Mouse (Mus musculus): ENCODE data around the gene Usp54. TPM values are rescaled to one million over a fixed set of nuclear protein-coding genes. Genes with fewer than 3 reads are reported as not detected.

The Usp54 gene
- polyA plus RNA-seq, 1 experiment from 2014 or later = 7.7 TPM

DNA sequence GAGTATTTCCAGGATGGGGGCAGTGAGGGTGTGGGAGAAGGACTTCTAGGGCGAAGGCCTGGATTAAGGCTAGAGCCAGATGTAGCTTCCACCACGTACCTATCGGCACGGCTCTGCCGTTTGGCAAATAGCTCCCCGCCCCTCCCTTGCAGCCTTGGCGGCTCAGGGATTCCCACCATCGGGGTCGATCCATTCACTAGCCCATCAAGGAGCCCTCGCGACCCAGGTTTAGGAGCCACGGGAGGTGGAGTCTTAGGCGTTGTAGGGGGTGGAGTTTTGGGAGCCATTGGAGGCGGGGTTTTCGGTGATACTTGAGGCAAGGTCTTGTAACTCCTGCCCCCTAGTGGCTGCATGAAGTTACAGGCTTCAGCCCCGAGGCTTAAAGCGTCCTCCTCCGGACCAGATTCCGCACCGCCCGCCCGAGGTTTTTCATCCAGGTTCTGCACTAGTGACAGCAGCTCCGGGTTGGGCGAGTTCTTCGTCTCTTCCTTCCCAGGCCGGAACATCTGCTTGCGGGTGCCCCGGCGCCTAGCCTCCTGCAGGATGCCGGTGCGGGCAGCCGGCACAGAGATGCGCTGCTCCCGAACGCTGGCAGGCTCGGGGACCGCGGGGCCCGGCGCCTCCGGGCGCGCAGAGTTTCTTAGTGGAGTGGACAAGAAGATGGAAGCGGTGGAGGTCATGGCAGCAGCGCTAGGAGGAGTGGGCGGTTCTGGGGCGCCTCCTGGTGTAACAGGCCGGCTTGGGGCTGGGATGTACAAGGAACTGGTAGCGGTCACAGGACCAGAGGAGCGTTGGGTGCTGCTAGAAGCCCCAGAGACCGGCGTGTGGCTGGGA is 20.2 kb upstream of the Usp54 start:
- peak; percentile 99 for DNase-seq (ENCODE audit: low spot score)
- no peaks in the 10 kb centered on the region; the same call in 1 of the 2 replicates for H3K27me3 ChIP-seq (replicated peaks; ENCODE audit: control insufficient read depth, insufficient read depth, low read length)
- peak; percentile 80 for ATAC-seq (ENCODE audit: low read depth)
- H3K4me1 ChIP-seq (ENCODE audit: control insufficient read depth, insufficient read depth, low read length) = 0 out of 2 replicates have a peak, but pooled peaks cover 5% of the 10 kb centered on the region
- H3K9ac ChIP-seq (ENCODE audit: low read depth, low read length) = peak overlapping the region; percentile 77
- peak overlapping the region; percentile 69 for H3K4me3 ChIP-seq (ENCODE audit: low read depth, low read length)
- 2% methylated on average over 39 of the region's 52 CpGs for WGBS
- no peaks in the 10 kb centered on the region for H3K9me3 ChIP-seq (ENCODE audit: control insufficient read depth, low read length)
- H3K27ac ChIP-seq (replicated peaks; ENCODE audit: low read depth, low read length) = peak overlapping the region; percentile 92
- H3K4me2 ChIP-seq (ENCODE audit: low read depth, low read length) = peak overlapping the region; percentile 91
- H3K36me3 ChIP-seq (ENCODE audit: control insufficient read depth, insufficient read depth, low read length) = no peaks in the 10 kb centered on the region

DNA sequence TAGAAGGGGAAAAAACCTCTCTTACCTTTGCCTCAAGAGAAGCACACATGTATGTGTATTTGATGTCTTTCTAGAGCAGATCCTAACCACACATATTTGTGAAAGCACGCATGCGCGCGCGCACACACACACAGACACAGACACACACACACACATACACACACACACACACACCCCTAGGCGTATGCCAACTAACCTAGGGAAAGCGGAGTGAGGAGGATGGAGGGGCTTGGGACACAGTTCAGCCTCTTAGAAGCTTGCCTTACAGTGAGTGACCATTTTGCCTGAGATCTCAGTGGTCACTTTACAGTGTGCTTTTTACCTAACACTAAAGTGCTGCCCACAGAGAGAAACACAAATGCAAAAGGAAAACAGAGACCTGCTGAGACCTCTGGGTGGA is 18.8 kb upstream of the Usp54 start:
- Histone ChIP-seq H3K4me3 (ENCODE audit: low read depth, low read length) (no peak overlapping the region), H3K4me2 (ENCODE audit: low read depth, low read length) (no peak overlapping the region), H3K4me1 (ENCODE audit: control insufficient read depth, insufficient read depth, low read length) (0 out of 2 replicates have a peak, but pooled peaks cover 5% of the 10 kb centered on the region), H3K9ac (ENCODE audit: low read depth, low read length) (no peak overlapping the region), H3K9me3 (ENCODE audit: control insufficient read depth, low read length) (no peaks in the 10 kb centered on the region), H3K27me3 (replicated peaks; ENCODE audit: control insufficient read depth, insufficient read depth, low read length) (no peaks in the 10 kb centered on the region; the same call in 1 of the 2 replicates), H3K27ac (replicated peaks; ENCODE audit: low read depth, low read length) (no peak overlapping the region), H3K36me3 (ENCODE audit: control insufficient read depth, insufficient read depth, low read length) (no peaks in the 10 kb centered on the region)
- WGBS = 94% methylated on average over 7 of the region's 7 CpGs
- DNase-seq (ENCODE audit: low spot score) = no peak
- no peak for ATAC-seq (ENCODE audit: low read depth)

DNA sequence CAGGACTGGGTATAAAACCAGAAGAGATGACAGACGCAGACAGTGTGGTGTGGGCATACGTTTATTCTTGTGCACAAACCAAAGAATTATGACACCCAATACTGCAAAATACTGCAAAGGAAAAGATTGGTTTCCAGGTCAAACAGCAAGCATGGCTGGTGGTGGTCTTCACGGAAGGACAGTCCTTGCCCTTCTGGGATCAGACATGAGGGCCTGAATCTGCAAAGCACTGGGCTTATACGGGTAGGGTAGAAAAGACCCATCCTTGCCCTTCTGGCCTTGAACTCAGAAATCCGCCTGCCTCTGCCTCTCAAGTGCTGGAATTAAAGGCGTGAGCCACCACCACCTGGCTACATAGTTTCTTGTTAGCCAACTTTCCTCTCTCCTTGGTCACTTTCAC is 18.0 kb upstream of the Usp54 start:
- DNase-seq (ENCODE audit: low spot score) (no peak), ATAC-seq (ENCODE audit: low read depth) (no peak)
- no peak overlapping the region for H3K27ac ChIP-seq (replicated peaks; ENCODE audit: low read depth, low read length)
- H3K27me3 ChIP-seq (replicated peaks; ENCODE audit: control insufficient read depth, insufficient read depth, low read length) = no peaks in the 10 kb centered on the region; the same call in 1 of the 2 replicates
- H3K4me2 ChIP-seq (ENCODE audit: low read depth, low read length) = no peak overlapping the region
- 88% methylated on average over 6 of the region's 6 CpGs for whole genome bisulfite sequencing
- 0 out of 2 replicates have a peak, but pooled peaks cover 5% of the 10 kb centered on the region for H3K4me1 ChIP-seq (ENCODE audit: control insufficient read depth, insufficient read depth, low read length)
- no peaks in the 10 kb centered on the region for H3K36me3 ChIP-seq (ENCODE audit: control insufficient read depth, insufficient read depth, low read length)
- H3K9me3 ChIP-seq (ENCODE audit: control insufficient read depth, low read length) = no peaks in the 10 kb centered on the region
- H3K4me3 ChIP-seq (ENCODE audit: low read depth, low read length) = no peak overlapping the region
- H3K9ac ChIP-seq (ENCODE audit: low read depth, low read length) = no peak overlapping the region

DNA sequence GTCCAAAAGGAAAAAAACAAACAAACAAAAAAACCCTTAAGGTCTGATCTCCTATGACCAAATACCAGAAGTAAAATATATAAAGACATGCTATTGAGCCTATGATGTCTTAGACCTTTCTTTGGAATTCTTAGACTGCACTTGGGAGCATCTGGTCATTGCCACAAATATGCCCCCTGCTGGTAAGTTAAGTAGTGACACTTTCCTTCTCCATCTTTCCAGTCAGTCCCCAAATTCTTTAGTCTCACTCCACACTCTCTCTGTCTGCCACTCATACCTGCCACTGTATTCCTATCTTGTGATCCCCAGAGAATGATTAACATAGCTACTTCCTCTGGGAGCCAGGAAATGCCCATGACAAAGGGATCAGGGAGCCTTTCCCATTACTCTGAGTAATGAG is 17.5 kb upstream of the Usp54 start:
- ATAC-seq (ENCODE audit: low read depth) (no peak), DNase-seq (ENCODE audit: low spot score) (peak; percentile 65)
- no peaks in the 10 kb centered on the region for H3K36me3 ChIP-seq (ENCODE audit: control insufficient read depth, insufficient read depth, low read length)
- H3K27me3 ChIP-seq (replicated peaks; ENCODE audit: control insufficient read depth, insufficient read depth, low read length) = no peaks in the 10 kb centered on the region; the same call in 1 of the 2 replicates
- H3K9ac ChIP-seq (ENCODE audit: low read depth, low read length) = no peak overlapping the region
- no peak overlapping the region for H3K4me3 ChIP-seq (ENCODE audit: low read depth, low read length)
- no peak overlapping the region for H3K27ac ChIP-seq (replicated peaks; ENCODE audit: low read depth, low read length)
- H3K9me3 ChIP-seq (ENCODE audit: control insufficient read depth, low read length) = no peaks in the 10 kb centered on the region
- 0 out of 2 replicates have a peak, but pooled peaks cover 5% of the 10 kb centered on the region for H3K4me1 ChIP-seq (ENCODE audit: control insufficient read depth, insufficient read depth, low read length)
- no peak overlapping the region for H3K4me2 ChIP-seq (ENCODE audit: low read depth, low read length)

DNA sequence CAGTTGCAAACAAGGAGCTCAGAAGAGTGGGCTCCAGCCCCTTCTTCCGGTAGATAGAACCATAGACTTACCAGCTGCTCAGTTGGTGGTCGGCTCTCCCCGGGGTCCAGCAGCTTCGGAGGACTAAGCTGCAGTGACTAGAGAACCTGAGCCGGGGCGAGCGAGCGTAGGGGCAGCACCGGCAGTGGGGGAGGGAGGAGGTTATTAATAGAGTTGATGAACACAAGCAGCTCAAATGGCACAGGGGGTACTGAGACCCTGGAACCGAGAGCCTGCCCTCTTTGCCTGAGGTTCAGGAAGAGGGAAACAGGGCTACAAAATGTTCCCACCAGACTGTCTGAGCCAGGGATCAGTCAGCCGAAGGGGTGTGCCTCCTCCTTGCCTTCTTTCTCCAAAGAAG is 15.5 kb upstream of the Usp54 start, which contains the start of gene Myoz1:
Gene Myoz1, minus strand, starts transcription at position 180 of the 400 bp plus-strand sequence.
- no peak within 1 kb of the TSS for H3K9ac ChIP-seq (ENCODE audit: low read depth, low read length)
- ATAC-seq (ENCODE audit: low read depth) (no peak), DNase-seq (ENCODE audit: low spot score) (no peak)
- no peaks in the 10 kb centered on the region for H3K9me3 ChIP-seq (ENCODE audit: control insufficient read depth, low read length)
- no peak within 1 kb of the TSS for H3K4me3 ChIP-seq (ENCODE audit: low read depth, low read length)
- WGBS = 31% methylated on average over 11 of the region's 11 CpGs
- H3K4me1 ChIP-seq (ENCODE audit: control insufficient read depth, insufficient read depth, low read length) = no peaks in the 10 kb centered on the region
- H3K27ac ChIP-seq (replicated peaks; ENCODE audit: low read depth, low read length) = no peak within 1 kb of the TSS
- no peaks in the 10 kb centered on the region for H3K36me3 ChIP-seq (ENCODE audit: control insufficient read depth, insufficient read depth, low read length)
- H3K4me2 ChIP-seq (ENCODE audit: low read depth, low read length) = no peak within 1 kb of the TSS
- H3K27me3 ChIP-seq (replicated peaks; ENCODE audit: control insufficient read depth, insufficient read depth, low read length) = no peaks in the 10 kb centered on the region

DNA sequence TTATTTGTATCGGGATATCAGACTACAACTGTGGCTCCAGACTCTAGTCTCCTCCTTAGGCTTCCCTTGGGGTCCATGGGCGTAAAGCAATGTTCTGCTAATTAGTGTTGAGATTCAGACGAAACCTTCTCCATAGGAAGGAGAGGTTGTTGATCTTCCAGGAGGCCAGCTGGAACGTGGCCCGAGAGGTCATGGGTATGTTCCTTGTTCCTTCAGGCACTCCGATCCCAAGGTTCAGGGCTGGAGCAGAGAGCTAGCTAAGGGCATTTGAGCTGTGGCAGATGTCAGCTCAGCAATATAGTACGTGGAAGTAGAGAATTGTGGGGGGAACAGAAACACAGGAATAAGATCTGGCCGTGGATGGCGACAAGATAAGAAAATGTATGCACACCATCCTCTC is 14.9 kb upstream of the Usp54 start:
- Histone ChIP-seq H3K4me3 (ENCODE audit: low read depth, low read length) (no peak overlapping the region), H3K4me2 (ENCODE audit: low read depth, low read length) (no peak overlapping the region), H3K27ac (replicated peaks; ENCODE audit: low read depth, low read length) (no peak overlapping the region), H3K9me3 (ENCODE audit: control insufficient read depth, low read length) (no peaks in the 10 kb centered on the region), H3K36me3 (ENCODE audit: control insufficient read depth, insufficient read depth, low read length) (no peaks in the 10 kb centered on the region), H3K9ac (ENCODE audit: low read depth, low read length) (no peak overlapping the region), H3K27me3 (replicated peaks; ENCODE audit: control insufficient read depth, insufficient read depth, low read length) (no peaks in the 10 kb centered on the region), H3K4me1 (ENCODE audit: control insufficient read depth, insufficient read depth, low read length) (no peaks in the 10 kb centered on the region)
- DNase-seq (ENCODE audit: low spot score) (no peak), ATAC-seq (ENCODE audit: low read depth) (no peak)
- WGBS = 62% methylated on average over 9 of the region's 9 CpGs

DNA sequence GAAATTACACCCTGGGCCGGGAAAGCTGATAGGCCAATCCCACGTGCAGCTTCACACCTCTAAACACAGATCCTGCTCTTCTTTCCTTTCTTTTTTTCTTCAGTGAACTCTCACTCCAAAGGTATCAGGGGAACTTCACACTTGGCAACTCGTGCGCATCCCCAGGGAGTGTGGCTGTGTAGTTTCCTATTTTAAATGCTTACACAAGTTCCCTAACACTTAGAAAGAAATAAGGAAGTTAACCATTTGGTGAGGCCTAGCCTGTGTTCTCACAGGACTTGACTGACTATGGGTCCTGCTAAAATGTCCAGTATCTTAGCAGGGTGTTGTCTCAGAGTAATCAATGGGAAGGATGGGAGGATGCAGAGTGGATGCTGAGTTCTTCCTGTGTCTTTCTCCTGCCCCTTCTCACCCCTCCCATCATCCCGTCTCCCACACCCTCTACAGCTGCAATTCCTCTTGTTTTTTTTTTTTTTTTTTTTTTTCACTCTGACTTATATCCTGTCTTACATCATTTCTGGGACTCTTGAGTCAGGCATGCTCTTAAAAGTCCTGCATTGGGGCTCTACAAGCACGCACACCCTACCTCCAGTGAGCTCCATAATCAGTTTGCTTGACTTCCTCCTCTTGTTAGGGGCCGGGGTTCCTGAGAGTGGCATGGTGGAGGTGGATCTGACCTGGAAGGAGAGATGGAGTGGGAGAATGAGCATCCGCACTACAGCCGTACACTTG is 14.0 kb upstream of the Usp54 start:
- Histone ChIP-seq H3K4me1 (ENCODE audit: control insufficient read depth, insufficient read depth, low read length) (no peaks in the 10 kb centered on the region), H3K4me2 (ENCODE audit: low read depth, low read length) (no peak overlapping the region), H3K4me3 (ENCODE audit: low read depth, low read length) (no peak overlapping the region), H3K9ac (ENCODE audit: low read depth, low read length) (no peak overlapping the region), H3K9me3 (ENCODE audit: control insufficient read depth, low read length) (no peaks in the 10 kb centered on the region), H3K27ac (replicated peaks; ENCODE audit: low read depth, low read length) (no peak overlapping the region), H3K36me3 (ENCODE audit: control insufficient read depth, insufficient read depth, low read length) (no peaks in the 10 kb centered on the region), H3K27me3 (replicated peaks; ENCODE audit: control insufficient read depth, insufficient read depth, low read length) (no peaks in the 10 kb centered on the region)
- WGBS = 77% methylated on average over 9 of the region's 9 CpGs
- ATAC-seq (ENCODE audit: low read depth) (no peak), DNase-seq (ENCODE audit: low spot score) (no peak)

DNA sequence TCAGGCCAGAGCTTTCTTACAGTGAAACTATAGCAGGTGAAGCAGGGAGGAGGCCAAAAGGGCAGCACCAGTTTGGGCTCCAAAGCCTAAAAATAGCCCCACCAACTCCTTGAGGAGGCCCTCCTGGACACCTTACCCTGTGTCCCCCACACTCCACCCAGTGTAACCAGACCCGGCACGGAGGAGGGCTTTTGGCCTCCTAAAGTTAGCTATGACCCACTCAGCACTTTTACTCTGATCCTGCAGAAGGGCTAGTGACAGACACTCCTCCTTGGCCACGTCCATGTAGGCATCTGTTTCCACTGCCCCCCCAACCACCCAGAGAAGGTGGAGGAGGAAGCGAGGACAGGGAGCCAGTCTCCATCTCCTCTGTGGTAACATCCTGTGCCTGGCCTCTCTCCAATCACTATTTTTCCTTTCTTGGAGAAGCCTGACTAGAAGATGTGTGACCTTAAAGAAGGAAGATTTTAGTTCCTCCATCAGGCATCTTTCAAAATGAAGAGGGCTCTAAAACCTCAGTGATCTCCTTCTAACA is 10.9 kb upstream of the Usp54 start:
- Histone ChIP-seq H3K36me3 (ENCODE audit: control insufficient read depth, insufficient read depth, low read length) (no peaks in the 10 kb centered on the region), H3K9ac (ENCODE audit: low read depth, low read length) (no peak overlapping the region), H3K4me2 (ENCODE audit: low read depth, low read length) (no peak overlapping the region), H3K27ac (replicated peaks; ENCODE audit: low read depth, low read length) (no peak overlapping the region), H3K9me3 (ENCODE audit: control insufficient read depth, low read length) (no peaks in the 10 kb centered on the region), H3K4me1 (ENCODE audit: control insufficient read depth, insufficient read depth, low read length) (no peaks in the 10 kb centered on the region), H3K4me3 (ENCODE audit: low read depth, low read length) (no peak overlapping the region), H3K27me3 (replicated peaks; ENCODE audit: control insufficient read depth, insufficient read depth, low read length) (no peaks in the 10 kb centered on the region)
- DNase-seq (ENCODE audit: low spot score) (no peak), ATAC-seq (ENCODE audit: low read depth) (no peak)
- 65% methylated on average over 4 of the region's 4 CpGs for WGBS

Data from embryonic facial prominence, embryonic 14.5 days (tissue).